Mouse (Mus musculus): Measurements from ENCODE around the gene Satb2.

DNA sequence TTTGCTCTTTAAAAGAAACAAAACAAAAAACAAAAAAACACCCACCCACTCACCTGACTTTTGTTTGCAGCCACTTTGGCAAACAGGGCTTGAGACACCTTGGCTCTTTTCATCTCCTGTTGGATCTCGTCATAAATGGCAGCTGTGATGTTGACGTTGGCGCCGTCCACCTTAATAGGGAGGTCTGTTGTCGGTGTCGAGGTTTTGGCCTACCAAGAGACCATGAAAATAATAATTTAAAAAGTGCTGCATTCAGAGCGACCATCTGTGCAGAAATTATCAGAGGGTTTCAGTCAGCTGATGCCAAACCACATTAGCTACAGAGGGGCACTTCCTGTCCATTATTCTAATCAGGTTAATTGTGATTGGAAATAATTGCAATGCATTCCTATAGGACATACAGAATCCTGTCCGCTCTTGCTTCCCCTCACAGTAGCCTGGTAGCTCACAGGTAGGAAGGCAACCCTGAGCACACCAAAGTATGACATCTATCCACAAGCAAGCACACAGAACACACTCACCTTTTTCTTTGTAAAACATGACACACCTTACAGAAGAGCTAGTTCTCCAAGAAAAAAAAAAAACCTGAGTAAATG, 132.8 kb downstream of the Satb2 start:
- no peak for TF ChIP-seq POLR2A (IDR thresholded peaks at IDR 0.05; ENCODE audit: control insufficient read depth, extremely low read depth, insufficient read depth, low read length, poor library complexity)
- TF ChIP-seq CTCF (IDR thresholded peaks at IDR 0.05; ENCODE audit: borderline replicate concordance, control insufficient read depth, extremely low read depth, insufficient read depth, low read length, poor library complexity): no peak
